Mouse (Mus musculus) regulatory T cell (primary cell): ENCODE measurements at regions not wholly inside any gene's neighbourhood (a gene's known extent, or its start where the extent isn't known, plus 50 kb on each side); places are given as distances from the start of the nearest gene placed in this dataset.

Experiments
- in situ Hi-C: fragments of 300-600 bp; cut with MboI, MseI; formaldehyde crosslinking; loops from one replicate; pipeline ENCODE4 v1.15.1; 2025; ENCODE audit warnings: high pct_unique_total_duplicates

GRCm38 (mm10) chr2:178711587-178712080 lies 281.3 kb downstream of the Cdh26 start:
- in situ Hi-C loops, result no loop called here

- in situ Hi-C loops, result no loop called here
Observed at GRCm38 (mm10) chr2:178712391-178712892, 282.1 kb downstream of the Cdh26 start.

- in situ Hi-C loops, result no loop called here
Observed at GRCm38 (mm10) chr2:178715500-178716245, 285.3 kb downstream of the Cdh26 start.

GRCm38 (mm10) chr2:178718048-178718447 lies 287.7 kb downstream of the Cdh26 start:
- in situ Hi-C loops, result no loop called here

- in situ Hi-C loops, result no loop called here
Observed at GRCm38 (mm10) chr2:178723455-178723854, 293.1 kb downstream of the Cdh26 start.

GRCm38 (mm10) chr2:178724228-178724627 lies 293.9 kb downstream of the Cdh26 start:
- in situ Hi-C loops, result no loop called here

GRCm38 (mm10) chr2:178727930-178728793 lies 297.8 kb downstream of the Cdh26 start:
- in situ Hi-C loops, result no loop called here

GRCm38 (mm10) chr2:178728794-178729120 lies 298.4 kb downstream of the Cdh26 start:
- in situ Hi-C loops, result no loop called here

GRCm38 (mm10) chr2:178735099-178735498 lies 304.8 kb downstream of the Cdh26 start:
- in situ Hi-C loops, result no loop called here

GRCm38 (mm10) chr2:178744617-178745016 lies 314.3 kb downstream of the Cdh26 start:
- in situ Hi-C loops, result no loop called here

GRCm38 (mm10) chr2:178745296-178746015 lies 315.1 kb downstream of the Cdh26 start:
- in situ Hi-C loops, result no loop called here

GRCm38 (mm10) chr2:178751247-178751646 lies 320.9 kb downstream of the Cdh26 start:
- in situ Hi-C loops, result no loop called here

GRCm38 (mm10) chr2:178758366-178758765 lies 328.0 kb downstream of the Cdh26 start:
- in situ Hi-C loops, result no loop called here

GRCm38 (mm10) chr2:178768526-178768925 lies 338.2 kb downstream of the Cdh26 start:
- in situ Hi-C loops, result no loop called here

- in situ Hi-C loops, result no loop called here
Observed at GRCm38 (mm10) chr2:178769001-178769400, 338.7 kb downstream of the Cdh26 start.

- in situ Hi-C loops, result no loop called here
Observed at GRCm38 (mm10) chr2:178771435-178771834, 341.1 kb downstream of the Cdh26 start.

GRCm38 (mm10) chr2:178771881-178772280 lies 341.6 kb downstream of the Cdh26 start:
- in situ Hi-C loops, result no loop called here

- in situ Hi-C loops, result no loop called here
Observed at GRCm38 (mm10) chr2:178784822-178785589, 354.7 kb downstream of the Cdh26 start.

GRCm38 (mm10) chr2:178785843-178786242 lies 355.5 kb downstream of the Cdh26 start:
- in situ Hi-C loops, result no loop called here

- in situ Hi-C loops, result no loop called here
Observed at GRCm38 (mm10) chr2:178795841-178796240, 365.5 kb downstream of the Cdh26 start.

- in situ Hi-C loops, result loop anchor here (10.0 kb wide), 1 partner anchor 1343 kb away; no protein-coding TSS in a partner anchor
Observed at GRCm38 (mm10) chr2:178801464-178801863, 371.1 kb downstream of the Cdh26 start.
